Mouse (Mus musculus) E14TG2a.4 (cell line): ENCODE data around the gene March6.

Experiments used
- H3K27me3 ChIP-seq: 2 replicates; pipeline ENCODE4 v1.6.1; 2014; ENCODE audit warnings: low read length, control low read depth; ENCODE audit not compliant: insufficient read depth
- H3K36me3 ChIP-seq: 2 replicates; pipeline ENCODE4 v1.6.1; 2014; ENCODE audit warnings: low read length, control low read depth; ENCODE audit not compliant: insufficient read depth
- H3K4me1 ChIP-seq: replicated peaks from 2 replicates; pipeline ENCODE4 v1.6.1; 2014; ENCODE audit warnings: low read depth, low read length, control low read depth
- H3K4me3 ChIP-seq: replicated peaks from 2 replicates; pipeline ENCODE4 v1.5.1; 2014; ENCODE audit warnings: mild to moderate bottlenecking, low read length
- H3K9me3 ChIP-seq: 2 replicates; pipeline ENCODE4 v1.6.1; 2014; ENCODE audit warnings: low read length, control low read depth
- CTCF ChIP-seq: conservative IDR thresholded peaks from 2 replicates; pipeline ENCODE4 v1.5.1; 2014; ENCODE audit warnings: low read length
- NANOG ChIP-seq: IDR thresholded peaks from 2 replicates; pipeline ENCODE4 v1.6.1; 2014; ENCODE audit warnings: borderline replicate concordance, low read length, mixed read lengths
- POU5F1 ChIP-seq: IDR thresholded peaks from 2 replicates; pipeline ENCODE4 v1.6.1; 2014; ENCODE audit warnings: low read length, borderline replicate concordance

March6 gene

DNA sequence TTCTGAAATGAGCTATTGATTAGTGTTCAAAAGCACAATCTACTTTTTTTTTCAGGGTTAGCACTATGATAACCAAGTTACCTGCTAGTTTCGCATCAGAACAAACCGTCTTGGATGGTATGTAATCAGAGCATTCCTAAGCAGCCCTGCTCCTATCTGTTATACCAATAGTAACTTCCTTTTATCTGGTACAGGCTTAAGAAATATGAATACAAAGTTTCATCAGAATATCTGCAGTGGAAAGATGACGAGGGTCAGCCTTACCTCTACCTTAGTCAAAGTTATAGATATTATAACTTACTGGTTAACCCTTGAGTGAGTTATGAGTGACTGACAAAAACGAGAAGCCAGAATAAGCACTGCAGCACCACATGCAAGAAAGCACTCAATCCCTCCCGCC is 64.6 kb downstream of the March6 start:
- TF ChIP-seq NANOG: no peak
- no peak for TF ChIP-seq POU5F1
- TF ChIP-seq CTCF: no peak
- no peaks in the 10 kb centered on the region for H3K27me3 ChIP-seq
- H3K9me3 ChIP-seq: no peaks in the 10 kb centered on the region
- no peaks in the 10 kb centered on the region; the same call in 1 of the 2 replicates for H3K4me1 ChIP-seq
- H3K36me3 ChIP-seq: peaks cover 65% of the 10 kb centered on the region
- H3K4me3 ChIP-seq: no peak overlapping the region

DNA sequence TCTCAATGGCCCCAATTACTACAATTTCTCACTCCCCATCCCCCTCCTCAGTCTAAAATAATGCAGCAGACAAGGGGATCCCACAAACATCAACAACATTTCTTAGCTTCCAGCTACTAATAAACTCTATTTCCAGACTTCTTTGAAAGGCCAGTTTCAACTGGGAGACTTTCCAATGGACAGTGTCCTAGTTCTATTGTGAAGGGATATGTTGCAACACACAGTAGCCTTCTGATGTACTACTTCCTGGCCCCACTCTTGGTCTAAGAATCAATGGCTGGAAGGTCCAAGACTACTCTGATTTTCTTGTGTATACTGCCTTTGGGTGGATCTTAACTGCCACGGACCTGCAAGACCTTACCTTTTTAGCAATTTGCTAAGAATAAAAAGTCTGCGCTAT is 65.0 kb downstream of the March6 start:
- Histone ChIP-seq H3K9me3 (no peaks in the 10 kb centered on the region), H3K27me3 (no peaks in the 10 kb centered on the region), H3K4me1 (no peaks in the 10 kb centered on the region; the same call in 1 of the 2 replicates), H3K36me3 (peaks cover 70% of the 10 kb centered on the region), H3K4me3 (no peak overlapping the region)
- TF ChIP-seq NANOG: no peak
- no peak for TF ChIP-seq POU5F1
- no peak for TF ChIP-seq CTCF

DNA sequence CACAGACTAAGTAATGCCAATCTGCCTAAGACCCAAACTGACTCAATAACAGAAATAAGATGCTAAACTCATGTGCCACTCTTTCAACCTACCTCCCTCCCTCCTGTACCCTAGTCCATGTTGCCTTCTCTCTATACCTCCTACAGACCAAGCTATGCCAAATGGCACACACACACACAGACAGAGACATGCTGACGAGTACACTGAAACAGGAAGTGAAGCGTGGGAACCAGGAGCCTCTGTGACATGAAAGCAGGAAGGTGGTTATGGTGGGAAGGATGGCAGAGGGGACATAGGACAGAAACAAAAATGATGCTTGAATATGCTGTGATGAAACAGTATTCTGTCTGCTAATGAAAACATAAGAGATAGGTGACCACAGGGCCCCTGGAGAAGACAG is 70.3 kb downstream of the March6 start:
- no peak for TF ChIP-seq CTCF
- no peak for TF ChIP-seq NANOG
- no peak for TF ChIP-seq POU5F1
- Histone ChIP-seq H3K4me1 (no peaks in the 10 kb centered on the region; the same call in 1 of the 2 replicates), H3K4me3 (no peak overlapping the region), H3K27me3 (no peaks in the 10 kb centered on the region), H3K9me3 (no peaks in the 10 kb centered on the region), H3K36me3 (peaks cover 78% of the 10 kb centered on the region)

DNA sequence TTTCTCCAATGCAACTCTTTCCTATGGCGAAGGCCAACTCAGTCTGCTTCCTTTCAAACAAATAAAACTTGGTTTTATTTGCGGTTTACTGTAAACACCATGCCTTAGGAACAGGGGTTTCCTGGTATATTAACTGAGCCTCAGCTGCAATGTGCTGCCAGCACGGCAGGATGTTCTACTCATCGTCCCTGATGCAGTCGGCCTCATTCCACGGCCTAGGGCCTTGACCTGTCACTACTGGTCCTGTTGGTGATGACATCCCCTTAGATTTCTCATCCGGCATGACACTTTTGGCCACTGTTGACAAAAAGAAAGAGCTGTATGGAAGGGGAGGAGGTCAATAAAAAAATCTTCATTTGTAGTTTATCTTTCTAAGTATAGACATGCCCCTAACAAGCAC is 72.8 kb downstream of the March6 start:
- 0 out of 2 replicates have a peak, but pooled peaks cover under 1% of the 10 kb centered on the region for H3K27me3 ChIP-seq
- H3K4me3 ChIP-seq: no peak overlapping the region
- no peaks in the 10 kb centered on the region for H3K9me3 ChIP-seq
- peaks cover 62% of the 10 kb centered on the region for H3K36me3 ChIP-seq
- no peak for TF ChIP-seq POU5F1
- TF ChIP-seq CTCF: no peak
- TF ChIP-seq NANOG: no peak
- peaks cover 16% of the 10 kb centered on the region for H3K4me1 ChIP-seq

DNA sequence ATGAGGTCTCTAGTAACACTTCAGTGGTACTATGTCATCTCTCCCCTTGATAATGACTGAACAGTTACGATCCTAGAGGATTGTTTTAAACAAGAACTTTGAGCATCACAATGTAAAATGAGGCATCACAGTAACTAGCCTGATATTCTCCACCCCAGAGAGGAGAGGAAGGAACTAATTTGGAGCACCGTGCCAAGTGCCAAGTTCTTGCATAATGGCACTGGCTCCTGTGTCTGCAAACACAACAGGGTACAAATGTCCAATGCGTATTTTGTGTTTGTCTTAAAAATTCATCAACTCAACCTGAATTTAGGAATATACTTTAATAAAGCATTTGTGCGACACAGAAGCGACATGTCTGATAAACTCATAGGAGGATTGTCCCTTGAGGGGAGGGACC is 74.5 kb downstream of the March6 start:
- no peak for TF ChIP-seq CTCF
- no peak overlapping the region for H3K4me3 ChIP-seq
- peaks cover 25% of the 10 kb centered on the region for H3K4me1 ChIP-seq
- H3K9me3 ChIP-seq: no peaks in the 10 kb centered on the region
- H3K27me3 ChIP-seq: peaks cover 13% of the 10 kb centered on the region
- peaks cover 45% of the 10 kb centered on the region for H3K36me3 ChIP-seq

DNA sequence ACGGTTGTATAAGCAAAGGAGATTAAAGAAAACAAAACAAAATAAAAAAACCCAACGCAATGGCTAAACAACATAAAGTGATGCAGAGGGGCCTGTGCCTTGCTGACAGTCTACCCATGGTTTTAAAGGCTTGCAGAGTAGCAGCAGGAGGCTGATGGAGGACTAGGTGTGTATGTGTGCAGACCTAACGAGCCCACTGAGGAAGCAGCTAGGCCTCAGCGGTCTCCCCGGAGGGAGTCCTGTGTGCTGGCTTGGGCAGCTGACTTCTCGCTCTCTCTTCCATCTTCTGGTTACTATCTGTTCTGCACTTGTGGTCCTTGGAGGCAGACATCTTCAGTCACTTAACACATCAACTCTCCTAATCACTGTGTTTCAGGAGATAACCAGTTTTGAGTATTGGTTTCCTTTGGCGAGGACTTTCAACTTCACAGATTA is 76.0 kb downstream of the March6 start:
- peaks cover 33% of the 10 kb centered on the region for H3K4me1 ChIP-seq

DNA sequence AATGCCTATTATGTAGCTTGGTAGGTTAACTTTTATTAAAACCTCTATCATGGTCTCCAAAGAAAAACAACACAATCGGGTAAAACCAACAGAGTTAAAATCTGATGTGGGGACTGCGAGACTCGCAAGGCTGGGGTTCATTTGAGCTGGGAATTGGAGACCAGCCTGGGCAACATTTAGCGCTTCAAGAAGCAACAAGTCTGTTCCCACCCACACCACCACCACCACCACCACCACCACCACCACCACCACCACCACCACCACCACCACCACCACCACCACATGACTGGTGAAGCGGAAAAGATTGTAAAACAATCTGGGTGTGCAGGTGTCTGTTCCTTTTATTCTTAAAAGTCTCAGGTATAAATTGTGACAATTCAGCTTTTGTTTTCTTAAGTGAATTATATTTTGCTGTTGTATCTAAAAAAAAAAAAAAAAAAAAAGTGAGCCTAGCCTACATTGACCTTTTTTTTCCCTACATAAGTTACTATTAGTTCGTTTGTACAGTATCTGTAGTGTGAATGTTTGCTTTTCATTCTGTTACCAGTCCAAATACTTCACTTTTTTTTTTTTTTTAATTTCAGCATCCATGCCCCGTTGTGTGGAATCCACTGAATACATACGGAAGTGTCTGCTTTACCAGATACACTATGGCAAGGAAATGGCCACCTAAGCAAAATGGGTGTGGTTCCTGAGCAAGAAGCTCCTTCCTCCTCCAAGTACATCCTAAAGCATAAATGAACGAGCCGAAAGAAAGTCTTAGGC is 76.6 kb downstream of the March6 start:
- no peaks in the 10 kb centered on the region for H3K9me3 ChIP-seq
- H3K36me3 ChIP-seq: peaks cover 24% of the 10 kb centered on the region
- H3K4me1 ChIP-seq: peaks cover 39% of the 10 kb centered on the region
- H3K27me3 ChIP-seq: peaks cover 13% of the 10 kb centered on the region
- TF ChIP-seq CTCF (no peak), NANOG (no peak), POU5F1 (no peak)
- H3K4me3 ChIP-seq: peak overlapping the region; percentile 81; the same call in 1 of the 2 replicates

More for the DNA sequence above, 76.0 kb downstream of the March6 start:
- peaks cover 13% of the 10 kb centered on the region for H3K27me3 ChIP-seq
- H3K4me3 ChIP-seq: no peak overlapping the region
- H3K36me3 ChIP-seq: peaks cover 30% of the 10 kb centered on the region
- no peak for TF ChIP-seq CTCF
- TF ChIP-seq POU5F1: no peak
- TF ChIP-seq NANOG: no peak
- H3K9me3 ChIP-seq: no peaks in the 10 kb centered on the region

DNA sequence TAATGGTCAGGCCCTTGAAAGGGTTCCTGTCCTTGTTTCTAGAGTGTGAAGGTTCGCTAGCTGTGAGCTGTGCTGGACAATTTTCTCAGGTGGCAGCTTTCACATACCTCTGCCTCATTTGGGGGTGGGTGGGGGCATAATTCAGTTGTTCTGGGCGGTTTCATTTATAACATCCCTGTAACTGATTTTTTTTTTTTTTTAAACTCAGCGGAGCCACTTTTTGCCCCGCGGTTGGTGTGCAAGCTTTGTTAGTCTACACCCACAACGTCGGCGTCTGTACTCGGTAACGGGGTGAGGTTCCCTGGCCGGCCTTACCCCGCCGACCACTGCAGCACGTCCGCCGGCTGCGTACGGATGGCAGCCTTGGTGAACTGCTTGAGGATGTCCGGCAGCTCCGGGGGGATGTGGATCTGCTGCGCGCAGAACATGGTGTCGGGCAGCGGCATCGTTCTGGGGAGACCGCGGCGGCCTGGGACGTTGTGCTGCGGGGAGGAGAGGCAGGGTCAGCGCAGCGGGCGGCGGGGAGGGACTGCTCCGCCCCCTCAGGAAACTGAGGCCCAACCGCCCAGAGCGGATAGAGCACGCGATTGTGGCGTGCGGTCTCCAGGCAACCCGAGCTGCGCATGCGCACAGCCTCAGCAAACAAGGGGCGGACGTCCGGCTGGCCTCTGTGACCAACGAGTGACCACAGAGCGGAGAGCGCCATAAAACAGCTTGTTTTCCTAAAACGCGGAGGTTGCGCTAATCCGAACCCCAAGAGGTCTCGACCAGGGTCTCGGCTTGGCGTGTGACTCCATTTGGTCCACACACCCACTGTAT is 77.5 kb downstream of the March6 start, which contains the start of gene Ropn1l:
Gene Ropn1l (minus strand): TSS at position 640 of the 819 bp plus-strand sequence.
- H3K4me3 ChIP-seq: peak within 1 kb of the TSS; percentile 81
- H3K4me1 ChIP-seq: peaks cover 40% of the 10 kb centered on the region
- H3K9me3 ChIP-seq: no peaks in the 10 kb centered on the region
- no peak for TF ChIP-seq NANOG
- no peak for TF ChIP-seq CTCF
- no peak for TF ChIP-seq POU5F1
- H3K27me3 ChIP-seq: peaks cover 13% of the 10 kb centered on the region
- H3K36me3 ChIP-seq: peaks cover 14% of the 10 kb centered on the region
